Mouse (Mus musculus) thymus, adult 2 months (tissue): Measurements from ENCODE around the gene Tbc1d24. TPM values are rescaled to one million over a fixed set of nuclear protein-coding genes. Genes with fewer than 3 reads are reported as not detected.

Source experiments
- DNase-seq: peaks from one replicate; pipeline ENCODE4 v3.0.0; 2021
- H3K27ac ChIP-seq: fragments of 200-500 bp; 2 replicates; pipeline ENCODE4 v1.5.1; 2012; ENCODE audit warnings: low read length, control low read depth; ENCODE audit not compliant: control insufficient read depth, insufficient read depth
- H3K27me3 ChIP-seq: fragments of 200-500 bp; 2 replicates; pipeline ENCODE4 v1.6.1; 2012; ENCODE audit warnings: mild to moderate bottlenecking, low read length, moderate library complexity, mixed read lengths; ENCODE audit not compliant: control insufficient read depth, insufficient read depth
- H3K36me3 ChIP-seq: fragments of 200-500 bp; 2 replicates; pipeline ENCODE4 v1.6.1; 2012; ENCODE audit warnings: mild to moderate bottlenecking, low read length, moderate library complexity; ENCODE audit not compliant: control insufficient read depth, insufficient read depth
- H3K4me1 ChIP-seq: fragments of 200-500 bp; replicated peaks from 2 replicates; pipeline ENCODE4 v1.6.1; 2012; ENCODE audit warnings: low read length; ENCODE audit not compliant: control insufficient read depth, insufficient read depth
- H3K4me3 ChIP-seq: fragments of 200-500 bp; 2 replicates; pipeline ENCODE4 v1.5.1; 2012; ENCODE audit warnings: mild to moderate bottlenecking, low read length, control low read depth, moderate library complexity; ENCODE audit not compliant: control insufficient read depth, insufficient read depth
- CTCF ChIP-seq: fragments of 200-500 bp; IDR thresholded peaks from 2 replicates; pipeline ENCODE4 v1.5.1; 2012; ENCODE audit warnings: mild to moderate bottlenecking, control low read depth, low read length, moderate library complexity, borderline replicate concordance; ENCODE audit not compliant: control insufficient read depth, poor library complexity, insufficient read depth; ENCODE audit errors: extremely low read depth
- POLR2A ChIP-seq: fragments of 200-500 bp; IDR thresholded peaks from 2 replicates; pipeline ENCODE4 v1.6.1; 2012; ENCODE audit warnings: mild to moderate bottlenecking, low read length, control low read depth, moderate library complexity; ENCODE audit not compliant: control insufficient read depth, poor library complexity, insufficient read depth; ENCODE audit errors: extremely low read depth
- WGBS: fragments of 180-500 bp; shearing (Covaris S2); methylation state at CpG from one replicate; pipeline ENCODE4 v1.1.7; 2018; 5-methylcytosine and 5-hydroxymethylcytosine counted together
- polyA plus RNA-seq: library from polyadenylated mRNA; depleted of rRNA; stranded (reverse); fragments of >200 nt; gene quantifications from 2 replicates; pipeline ENCODE4 v1.2.3, GENCODE M21; 2012

The Tbc1d24 gene
- polyA plus RNA-seq, 1 experiment: 14.5 TPM

DNA sequence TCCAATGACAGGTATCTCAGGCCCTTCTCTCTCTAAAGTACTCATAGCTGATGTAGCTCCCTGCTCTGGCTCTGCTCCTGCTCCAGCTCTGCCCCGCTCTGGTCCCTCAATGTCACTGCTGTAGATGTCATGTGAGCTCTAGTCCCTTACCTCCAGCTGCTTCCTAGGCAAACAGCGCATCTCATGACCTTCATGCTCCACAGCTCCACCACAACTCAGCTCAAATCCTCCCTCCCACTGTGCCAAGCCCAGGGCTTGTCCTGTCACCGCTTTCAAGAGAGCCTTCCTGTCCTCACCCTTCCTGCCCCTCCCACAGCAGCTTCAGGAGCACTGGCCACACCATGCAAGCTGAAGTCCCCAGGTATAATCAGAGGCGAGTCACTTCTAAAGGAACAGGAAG lies 5.6 kb downstream of the Tbc1d24 start:
- no peak overlapping the region for H3K27ac ChIP-seq
- WGBS: 90% methylated on average over 4 of the region's 4 CpGs
- DNase-seq: no peak

DNA sequence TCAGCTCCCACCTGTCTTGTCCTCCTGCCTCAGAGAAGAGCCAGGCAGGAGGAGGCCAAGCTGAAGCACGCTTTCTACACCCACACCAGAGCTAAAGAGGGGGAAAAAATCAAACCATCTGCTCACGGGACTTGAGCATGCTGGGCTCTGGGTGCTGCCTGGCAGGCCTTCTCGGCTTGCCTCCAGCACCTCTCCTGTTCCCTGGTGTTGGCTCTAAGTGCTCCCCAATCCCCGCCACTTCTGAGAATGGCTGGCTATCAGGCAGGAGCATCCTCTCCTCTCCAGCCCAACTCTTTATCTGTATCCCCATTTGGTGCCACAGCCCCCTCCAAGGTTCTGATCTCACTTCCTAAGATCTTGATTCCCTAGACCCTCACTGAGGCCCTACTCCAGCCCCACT lies 6.1 kb downstream of the Tbc1d24 start:
- H3K27me3 ChIP-seq: no peaks in the 10 kb centered on the region
- no peak for DNase-seq
- no peak overlapping the region for H3K4me3 ChIP-seq
- no peaks in the 10 kb centered on the region for H3K36me3 ChIP-seq
- no peaks in the 10 kb centered on the region for H3K4me1 ChIP-seq
- 92% methylated on average over 4 of the region's 4 CpGs for WGBS
- no peak for TF ChIP-seq CTCF
- no peak for TF ChIP-seq POLR2A
- H3K27ac ChIP-seq: no peak overlapping the region

More for the DNA sequence above, 5.6 kb downstream of the Tbc1d24 start:
- Histone ChIP-seq H3K4me3 (no peak overlapping the region), H3K36me3 (no peaks in the 10 kb centered on the region), H3K4me1 (peaks cover 2% of the 10 kb centered on the region), H3K27me3 (no peaks in the 10 kb centered on the region)
- no peak for TF ChIP-seq POLR2A
- TF ChIP-seq CTCF: no peak

DNA sequence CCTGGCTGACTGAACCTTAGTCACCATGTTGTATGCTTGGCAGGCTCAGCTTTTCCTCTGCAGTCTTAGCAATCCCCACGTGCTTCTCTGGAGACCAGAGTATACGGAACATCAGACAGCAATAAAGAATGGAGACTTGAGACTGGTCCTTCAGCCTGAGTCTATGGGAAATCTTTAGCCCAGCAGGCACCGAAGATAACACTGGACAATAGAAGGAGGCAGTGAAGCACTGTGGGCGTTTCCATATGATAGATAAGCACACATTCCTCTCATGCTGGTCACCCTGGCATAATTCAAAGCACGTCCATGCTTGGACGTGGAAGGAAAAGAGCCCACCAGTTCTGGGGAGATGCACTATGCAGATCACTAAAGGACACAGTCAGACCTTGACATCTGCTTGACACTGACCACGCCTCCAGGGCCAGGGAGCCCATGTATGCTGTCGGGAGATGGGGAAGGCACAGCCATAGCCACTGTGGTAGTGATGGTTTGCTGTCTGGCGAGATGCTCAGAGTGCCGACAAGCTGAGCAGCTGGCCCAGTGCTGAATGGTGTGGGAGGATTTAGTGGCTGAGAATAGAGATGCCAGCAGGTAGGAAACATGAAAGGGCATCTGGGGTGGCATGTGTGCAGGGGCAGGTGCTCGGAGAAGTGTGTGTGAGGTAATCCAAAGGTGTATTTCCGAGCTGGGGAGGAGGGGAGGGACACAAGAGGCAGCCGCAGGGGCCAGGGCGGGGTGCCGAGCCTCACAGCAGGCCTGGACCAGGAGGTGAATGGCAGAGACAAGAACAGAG lies 8.1 kb downstream of the Tbc1d24 start:
- no peak for TF ChIP-seq CTCF
- TF ChIP-seq POLR2A: no peak
- H3K27ac ChIP-seq: no peak overlapping the region
- H3K4me1 ChIP-seq: peaks cover 3% of the 10 kb centered on the region; the same call in 1 of the 2 replicates
- no peaks in the 10 kb centered on the region for H3K27me3 ChIP-seq
- no peak for DNase-seq
- no peaks in the 10 kb centered on the region for H3K36me3 ChIP-seq
- WGBS: 94% methylated on average over 15 of the region's 15 CpGs
- H3K4me3 ChIP-seq: no peak overlapping the region

DNA sequence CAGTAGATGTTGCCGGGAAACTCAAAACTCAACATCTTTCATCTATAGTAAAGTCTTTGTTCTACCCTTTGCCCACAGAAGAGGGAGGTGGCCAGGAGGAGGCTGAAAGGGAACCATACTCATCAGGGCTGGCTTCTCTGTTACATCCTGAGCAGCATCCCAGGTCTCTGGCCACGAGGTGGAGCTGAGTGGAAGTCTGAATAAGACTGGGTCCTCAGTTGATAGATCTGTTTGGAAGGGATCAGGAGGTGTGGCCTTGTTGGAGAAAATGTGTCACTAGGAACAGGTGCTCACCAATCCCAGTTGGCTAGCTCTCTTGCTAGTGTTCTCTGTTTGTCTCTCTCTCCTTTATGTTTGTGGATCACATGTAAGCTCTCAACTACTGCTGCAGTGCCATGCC lies 10.0 kb downstream of the Tbc1d24 start:
- Histone ChIP-seq H3K4me3 (no peak overlapping the region), H3K27me3 (no peaks in the 10 kb centered on the region), H3K4me1 (peaks cover 3% of the 10 kb centered on the region; the same call in 1 of the 2 replicates), H3K36me3 (no peaks in the 10 kb centered on the region), H3K27ac (no peak overlapping the region)
- DNase-seq: no peak
- TF ChIP-seq CTCF (no peak), POLR2A (no peak)
- 51% methylated on average over 2 of the region's 2 CpGs for WGBS

DNA sequence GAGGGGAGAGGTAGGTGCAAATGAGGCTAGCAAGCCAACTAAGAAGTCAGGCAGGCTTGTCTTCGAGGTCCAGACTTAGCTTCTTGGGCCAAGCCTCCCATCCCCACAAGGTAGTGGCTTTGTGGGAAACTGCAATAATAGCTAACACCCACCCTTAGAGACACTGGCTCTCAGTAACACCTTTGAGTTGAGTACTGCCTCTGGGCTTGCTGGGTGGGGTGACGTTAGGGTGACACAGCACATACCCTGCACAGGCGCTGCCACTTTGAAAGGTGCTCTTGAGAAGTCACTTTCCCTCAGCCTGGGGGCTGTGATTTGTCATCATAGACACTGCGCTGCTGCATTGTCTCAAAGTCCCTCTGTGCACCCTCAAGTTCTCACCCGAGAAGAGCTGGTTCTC lies 11.6 kb downstream of the Tbc1d24 start:
- Histone ChIP-seq H3K27me3 (no peaks in the 10 kb centered on the region), H3K27ac (no peak overlapping the region), H3K4me3 (no peak overlapping the region), H3K36me3 (no peaks in the 10 kb centered on the region), H3K4me1 (peaks cover 3% of the 10 kb centered on the region; the same call in 1 of the 2 replicates)
- DNase-seq: no peak
- 77% methylated on average over 5 of the region's 5 CpGs for WGBS
- TF ChIP-seq POLR2A (no peak), CTCF (no peak)

DNA sequence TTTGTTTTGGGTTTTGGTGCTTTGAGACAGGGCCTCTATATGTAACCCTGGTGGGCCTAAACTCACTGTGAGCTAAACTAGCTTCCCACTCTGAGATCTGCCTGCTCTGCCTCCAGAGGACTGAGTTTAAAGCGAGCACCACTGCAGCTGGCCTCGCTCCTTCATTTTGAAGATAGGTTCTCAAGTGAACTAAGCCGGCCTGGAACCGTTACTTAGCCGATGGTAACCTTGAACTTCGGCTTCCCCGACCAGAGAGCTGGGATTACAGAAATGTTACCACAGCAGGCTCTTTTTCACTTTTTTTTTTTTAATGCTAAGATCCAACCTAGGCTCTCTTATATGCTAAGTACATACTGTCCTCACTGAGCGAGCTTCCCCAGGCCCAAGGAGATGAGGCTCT lies 12.1 kb downstream of the Tbc1d24 start:
- H3K4me1 ChIP-seq: peaks cover 3% of the 10 kb centered on the region; the same call in 1 of the 2 replicates
- H3K27me3 ChIP-seq: no peaks in the 10 kb centered on the region
- no peak for DNase-seq
- WGBS: 80% methylated on average over 8 of the region's 8 CpGs
- no peak overlapping the region for H3K4me3 ChIP-seq
- TF ChIP-seq CTCF (no peak), POLR2A (no peak)
- no peaks in the 10 kb centered on the region for H3K36me3 ChIP-seq
- no peak overlapping the region for H3K27ac ChIP-seq
